Mouse (Mus musculus): ENCODE data around the gene Arhgap35. TPM values are rescaled to one million over a fixed set of nuclear protein-coding genes. Genes with fewer than 3 reads are reported as not detected.
"Not testable (repeated sequence)": the region's sequence is repeated elsewhere in the genome, so short reads cannot be mapped to it uniquely, and the experiment has no call there.

Gene Arhgap35
- 100 to 1,000 TPM; 137 to 139 TPM for total RNA-seq (2021)
- long read RNA-seq, experiment 1, full-length matches to known transcripts: 1 of 36 reads
- long read RNA-seq, experiment 1, partial matches to known transcripts: 4 of 36 reads
- long read RNA-seq, experiment 1, other reads (novel, unspliced or antisense): 31 of 36 reads
- long read RNA-seq, experiment 2, full-length matches to known transcripts: 1 of 51 reads
- long read RNA-seq, experiment 2, partial matches to known transcripts: 7 of 51 reads
- long read RNA-seq, experiment 2, other reads (novel, unspliced or antisense): 43 of 51 reads

DNA sequence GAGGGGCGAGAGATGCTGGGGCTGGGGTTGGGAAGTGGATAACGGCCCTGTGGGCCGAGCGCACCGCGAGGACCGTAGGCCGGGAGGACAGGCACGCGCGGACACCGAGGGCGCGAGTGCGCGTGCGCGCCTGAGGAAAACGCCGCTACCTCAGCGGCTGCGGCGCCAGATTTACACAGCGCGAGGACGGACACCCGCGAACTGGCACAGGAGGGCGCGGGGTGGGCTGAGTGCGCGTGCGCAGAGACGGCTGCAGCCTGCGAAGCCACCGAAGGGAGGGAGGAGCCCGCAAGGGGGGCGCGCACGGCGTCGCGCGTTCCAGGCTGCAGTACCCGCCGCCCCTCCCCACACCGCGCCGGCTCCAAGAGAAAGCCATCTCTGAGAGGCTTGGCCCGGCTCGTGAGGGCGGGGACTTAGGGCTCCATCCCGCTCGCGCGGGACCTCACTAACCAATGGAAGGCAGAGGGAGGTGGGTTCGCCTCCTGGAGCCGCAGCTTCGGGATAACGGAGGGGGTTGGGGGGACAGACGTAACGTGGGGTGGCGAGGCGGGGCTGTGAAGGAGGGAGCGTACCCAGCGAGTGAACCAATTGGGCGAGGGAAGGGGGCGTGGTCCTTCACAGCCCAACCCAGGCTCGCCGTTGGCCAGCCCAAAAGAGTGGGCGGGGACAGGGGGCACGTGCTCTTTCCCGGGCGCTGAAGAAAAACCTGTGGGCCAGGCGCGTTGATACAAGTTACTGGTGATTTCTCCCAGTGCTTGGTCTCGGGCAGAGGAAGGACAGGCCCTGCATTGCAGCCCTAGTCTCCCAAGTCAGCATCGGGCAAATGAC is at the start of gene Arhgap35:
Gene Arhgap35 (minus strand): TSS at position 106 of the 828 bp plus-strand sequence.
- DNase-seq (ENCODE audit: low spot score in 2 of 2): peak; percentile 99 to 100

DNA sequence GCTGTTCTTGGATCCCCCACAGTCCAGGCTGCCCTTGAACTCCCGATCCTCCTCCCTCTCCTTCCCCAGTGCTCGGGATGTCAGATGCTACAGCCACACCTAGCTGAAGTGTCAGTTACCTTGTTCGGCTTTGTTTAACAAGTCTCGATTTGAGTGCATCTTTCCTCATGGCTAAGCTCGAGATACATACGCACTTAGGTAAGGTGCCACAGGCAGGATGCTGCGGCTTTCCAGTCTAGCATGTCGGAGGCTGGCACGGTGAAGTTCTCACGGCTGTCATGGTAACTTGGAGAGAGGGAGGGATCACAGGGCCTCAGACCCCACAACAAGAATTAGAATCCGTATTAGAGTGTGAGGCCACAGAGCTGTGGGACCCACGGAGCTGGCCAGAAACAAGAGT is 29.5 kb upstream of the Arhgap35 start:
- DNase-seq (ENCODE audit: low spot score in 2 of 2): no peak

- not testable (repeated sequence) for DNase-seq (ENCODE audit: low spot score in 2 of 2)
Observed at GRCm38 (mm10) chr7:16643106-16643505, 28.3 kb upstream of the Arhgap35 start.

- DNase-seq (ENCODE audit: low spot score in 2 of 2): peak in 1 of 2 experiments; percentile 41
Observed at GRCm38 (mm10) chr7:16639028-16639427, 24.2 kb upstream of the Arhgap35 start.

- DNase-seq (ENCODE audit: low spot score in 2 of 2): no peak
Observed at GRCm38 (mm10) chr7:16635116-16635515, 20.3 kb upstream of the Arhgap35 start.

DNA sequence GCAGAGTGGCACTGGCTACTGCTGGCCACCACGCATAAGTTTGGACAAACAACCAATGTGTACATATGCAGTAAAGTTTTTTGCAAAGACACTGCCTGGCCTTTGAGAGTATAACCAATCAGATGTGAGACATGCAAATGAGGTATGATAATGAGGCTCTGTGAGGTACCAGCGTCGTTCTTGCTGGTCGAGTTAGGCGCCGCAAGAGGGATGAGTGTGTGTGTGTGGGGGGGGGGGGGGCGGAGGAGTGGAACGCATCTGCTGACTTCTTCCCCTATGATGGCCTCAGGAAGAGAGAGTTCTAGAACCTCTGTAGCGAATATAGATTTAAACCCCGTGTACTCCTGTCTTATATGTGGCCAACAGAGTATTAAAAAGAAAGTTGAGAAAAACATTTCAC is 19.1 kb upstream of the Arhgap35 start:
- not testable (repeated sequence) for DNase-seq (ENCODE audit: low spot score in 2 of 2)

DNA sequence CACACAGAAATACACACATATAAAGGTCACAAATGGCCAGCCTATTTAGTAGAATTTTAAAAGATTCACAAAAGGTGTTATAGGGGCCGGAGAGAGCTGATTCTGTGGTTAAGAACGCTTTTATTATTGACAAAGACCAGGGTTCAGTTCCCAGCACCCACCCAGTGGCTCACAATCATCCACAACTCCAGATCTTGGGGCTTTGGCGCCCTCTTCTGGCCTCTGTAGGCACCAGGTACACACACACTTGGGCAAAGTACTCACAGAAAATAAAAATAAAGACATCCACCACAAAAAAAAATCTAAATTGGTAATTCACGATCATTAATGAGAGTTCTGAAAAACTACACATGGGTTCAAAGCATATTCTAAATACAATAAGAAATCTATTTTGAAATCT is 17.1 kb upstream of the Arhgap35 start:
- no peak for DNase-seq (ENCODE audit: low spot score in 2 of 2)

- no peak for DNase-seq (ENCODE audit: low spot score in 2 of 2)
Observed at GRCm38 (mm10) chr7:16631025-16631424, 16.2 kb upstream of the Arhgap35 start.

GRCm38 (mm10) chr7:16629598-16630296 is 15.0 kb upstream of the Arhgap35 start:
- DNase-seq (ENCODE audit: low spot score in 2 of 2): peak; percentile 58 to 77

DNA sequence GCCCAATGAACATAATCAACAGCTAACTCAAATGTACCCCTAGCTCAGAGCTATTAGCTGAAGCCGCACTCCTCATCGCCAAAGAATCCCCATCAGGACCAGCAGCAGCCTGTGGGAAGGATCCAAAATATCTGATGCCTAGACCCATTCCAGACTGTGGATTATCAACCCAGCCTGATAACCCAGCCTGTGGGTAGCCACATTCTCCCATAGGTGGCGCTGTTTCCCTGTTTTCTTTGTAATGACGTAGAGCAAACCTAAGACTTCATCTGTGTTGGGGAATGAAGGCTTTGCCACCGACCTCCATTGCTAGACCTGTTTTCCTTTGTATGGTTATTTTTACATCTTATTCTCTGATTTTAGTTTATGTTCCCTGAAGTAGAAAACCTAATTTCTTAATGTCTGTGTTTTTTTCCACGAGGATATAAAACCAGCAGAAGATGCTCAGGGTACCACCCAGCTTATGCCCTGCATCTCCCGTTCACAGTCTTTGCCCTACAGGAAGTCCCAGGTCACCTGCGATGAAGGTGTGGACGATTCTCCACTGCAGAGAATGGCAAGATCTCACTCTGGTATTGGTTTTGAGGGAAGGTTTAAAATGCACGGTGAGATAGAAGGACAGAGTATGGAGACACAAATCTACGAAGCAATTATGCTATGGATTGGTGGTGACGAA is 13.4 kb upstream of the Arhgap35 start:
- peak; percentile 65 to 83 for DNase-seq (ENCODE audit: low spot score in 2 of 2)

- no peak for DNase-seq (ENCODE audit: low spot score in 2 of 2)
Observed at GRCm38 (mm10) chr7:16623687-16624086, 8.9 kb upstream of the Arhgap35 start.

- no peak for DNase-seq (ENCODE audit: low spot score in 2 of 2)
Observed at GRCm38 (mm10) chr7:16623131-16623530, 8.3 kb upstream of the Arhgap35 start.

- no peak for DNase-seq (ENCODE audit: low spot score in 2 of 2)
Observed at GRCm38 (mm10) chr7:16621066-16621622, 6.4 kb upstream of the Arhgap35 start.

- peak; percentile 41 to 67 for DNase-seq (ENCODE audit: low spot score in 2 of 2)
Observed at GRCm38 (mm10) chr7:16618661-16619211, 3.9 kb upstream of the Arhgap35 start.

DNA sequence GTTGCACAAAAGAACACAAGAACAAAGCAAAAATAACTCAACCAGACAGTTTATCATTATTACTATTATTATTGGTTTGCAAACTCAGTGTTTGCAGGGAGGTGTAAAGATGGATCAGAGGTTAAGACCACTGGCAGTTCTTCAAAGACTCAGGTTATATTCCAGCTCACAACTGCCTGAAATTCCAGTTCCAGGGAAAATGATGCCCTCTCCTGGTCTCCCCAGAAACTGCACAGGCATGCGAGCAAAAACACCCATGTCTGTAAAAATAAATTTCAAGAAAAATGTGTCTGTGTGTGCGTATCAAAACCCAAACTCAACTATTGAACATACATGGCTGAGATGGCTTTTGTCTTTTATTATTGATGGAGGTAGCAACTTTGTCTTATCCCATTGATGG is 2.3 kb upstream of the Arhgap35 start:
- peak; percentile 59 to 65 for DNase-seq (ENCODE audit: low spot score in 2 of 2)

DNA sequence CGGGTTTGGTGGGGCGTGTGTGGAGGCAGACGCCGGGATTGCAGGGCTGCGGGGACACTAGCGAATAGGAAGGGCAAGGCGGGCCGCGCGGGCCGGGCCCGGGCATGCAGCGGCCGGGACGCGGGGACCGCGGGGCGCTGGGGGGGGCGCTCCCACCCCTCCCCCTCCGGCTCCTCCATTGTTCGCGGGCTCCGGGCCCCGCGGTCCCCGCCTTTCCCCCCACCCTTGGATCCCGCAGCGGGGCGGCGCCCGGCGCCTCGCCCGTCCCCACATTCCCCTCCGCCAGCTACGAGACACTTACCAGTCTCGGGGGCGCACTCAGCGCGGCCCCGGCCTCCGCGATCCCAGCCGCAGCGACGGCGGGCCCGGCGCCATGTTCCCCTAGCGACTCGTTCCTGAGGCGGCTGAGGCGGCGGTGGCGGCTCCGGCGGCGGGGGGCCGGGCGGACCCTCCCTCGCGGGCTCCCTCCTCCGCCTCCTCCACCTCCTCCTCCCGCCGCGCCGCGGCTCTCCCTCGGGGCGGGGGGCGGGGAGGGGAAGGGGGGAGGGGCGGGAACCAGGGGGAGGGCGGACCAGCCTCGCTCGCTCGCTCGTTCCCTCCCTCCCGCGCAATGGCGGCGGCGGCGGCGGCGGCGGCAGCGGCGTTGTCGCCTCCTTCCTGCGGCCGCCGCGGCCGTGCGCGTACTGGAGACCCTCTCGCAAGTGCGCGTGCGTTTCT is 464 bp downstream of the Arhgap35 start:
- DNase-seq (ENCODE audit: low spot score in 2 of 2): peak in 1 of 2 experiments; percentile 74

DNA sequence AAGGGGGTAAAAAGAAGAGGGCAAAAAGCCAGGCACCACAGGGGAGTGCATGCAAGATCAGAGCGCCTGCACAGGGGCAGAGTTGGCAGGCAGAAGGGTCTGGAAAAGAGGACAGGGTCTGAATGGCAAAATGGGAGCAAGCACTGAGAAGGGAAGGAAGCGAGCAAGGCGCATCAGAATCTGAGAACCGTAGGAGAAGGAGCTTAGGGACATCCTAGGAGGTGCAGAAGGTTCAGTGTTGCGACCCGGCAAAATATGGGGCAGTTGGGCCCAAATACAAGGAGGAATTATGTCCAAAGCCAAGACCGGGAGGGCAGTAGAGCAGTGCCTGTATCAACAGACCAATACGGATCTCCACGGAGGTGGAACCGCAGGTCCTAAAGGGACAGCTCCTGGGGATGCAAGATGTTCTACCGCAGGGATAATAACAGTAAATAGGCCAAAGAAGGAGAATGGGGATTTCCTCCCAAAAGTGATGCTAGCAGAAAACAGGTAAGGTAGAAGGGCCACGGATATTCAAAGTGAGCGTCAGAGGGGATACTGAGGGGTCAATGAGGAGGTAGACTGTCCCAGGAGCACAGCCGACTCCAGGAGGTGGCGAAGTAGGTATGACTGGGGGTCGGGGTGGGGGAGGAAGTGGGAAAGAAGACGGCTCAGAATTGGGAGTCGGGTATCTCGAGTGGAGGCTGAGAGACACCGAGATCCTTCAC is 1.2 kb downstream of the Arhgap35 start:
- DNase-seq (ENCODE audit: low spot score in 2 of 2): peak; percentile 32 to 57

DNA sequence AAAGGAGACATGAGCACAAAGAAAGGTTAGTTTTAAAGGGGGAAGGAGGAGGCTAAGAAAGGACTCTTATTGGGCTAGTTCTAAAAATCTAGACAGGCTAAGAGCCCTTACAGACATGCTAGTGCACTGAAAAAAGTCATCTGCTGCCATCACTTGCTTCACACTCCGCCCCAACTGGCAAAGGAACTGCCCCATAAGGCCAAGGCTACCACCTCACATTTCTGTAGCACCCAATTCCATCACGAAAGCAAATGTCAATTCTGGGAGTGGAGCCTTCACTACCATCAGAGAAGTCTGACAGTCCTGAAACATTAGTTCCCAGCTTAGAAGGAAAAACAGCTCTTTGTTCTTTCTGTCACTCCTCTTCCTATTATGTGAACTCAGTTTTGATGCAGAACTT is 4.4 kb downstream of the Arhgap35 start:
- no peak for DNase-seq (ENCODE audit: low spot score in 2 of 2)

- no peak for DNase-seq (ENCODE audit: low spot score in 2 of 2)
Observed at GRCm38 (mm10) chr7:16608961-16609360, 5.8 kb downstream of the Arhgap35 start.

All from layer of hippocampus, postnatal 14 days (tissue).